In genomic region chr7:50633147-50633546, GRCm38 (mm10) we compare ENCODE assay signal across 25 mouse cellular contexts. TPM values are rescaled to one million over a fixed set of nuclear protein-coding genes. Genes with fewer than 3 reads are reported as not detected.
DNase-seq lines count a peak whose midpoint lies in the region; ATAC-seq and TF ChIP-seq lines count a peak whose summit lies in the region.
"Had no signal": no experiment of that assay in that cellular context is flagged by ENCODE, and none has a peak within 500 bp of the region (broad histone marks: within the 10 kb centered on the region; RNA-seq: fewer than 3 reads in every experiment).

No protein-coding gene starts in this region.

- H3K27ac ChIP-seq in midbrain, embryonic 11.5 days (ENCODE audit: low read depth, low read length), result no peak overlapping the region
- H3K27ac ChIP-seq in midbrain, postnatal 0 days (ENCODE audit: low read depth, low read length), result no peak overlapping the region
- no peak overlapping the region for H3K27ac ChIP-seq in stomach, postnatal 0 days (replicated peaks)
- no peak overlapping the region for H3K27ac ChIP-seq in embryonic facial prominence, embryonic 10.5 days (replicated peaks)
- H3K27ac ChIP-seq: embryonic facial prominence, embryonic 12.5 days; forebrain, embryonic 12.5 days had no signal

- H3K9me3 ChIP-seq in midbrain, embryonic 11.5 days (ENCODE audit: control insufficient read depth, low read length), result no peaks in the 10 kb centered on the region
- H3K9me3 ChIP-seq in midbrain, postnatal 0 days (ENCODE audit: low read length), result no peaks in the 10 kb centered on the region
- H3K9me3 ChIP-seq in stomach, postnatal 0 days (ENCODE audit: control insufficient read depth, low read length), result no peaks in the 10 kb centered on the region
- H3K9me3 ChIP-seq in embryonic facial prominence, embryonic 10.5 days, result no peaks in the 10 kb centered on the region
- H3K9me3 ChIP-seq: embryonic facial prominence, embryonic 12.5 days; forebrain, embryonic 12.5 days had no signal

- no peak overlapping the region for H3K4me3 ChIP-seq in midbrain, embryonic 11.5 days (ENCODE audit: low read depth, low read length)
- no peak overlapping the region for H3K4me3 ChIP-seq in midbrain, postnatal 0 days (ENCODE audit: low read depth, low read length)
- H3K4me3 ChIP-seq in stomach, postnatal 0 days (ENCODE audit: low read depth, low read length), result no peak overlapping the region
- H3K4me3 ChIP-seq in embryonic facial prominence, embryonic 10.5 days, result no peak overlapping the region
- H3K4me3 ChIP-seq: embryonic facial prominence, embryonic 12.5 days; forebrain, embryonic 12.5 days had no signal

- no peaks in the 10 kb centered on the region for H3K36me3 ChIP-seq in midbrain, embryonic 11.5 days (ENCODE audit: control insufficient read depth, insufficient read depth, low read length)
- H3K36me3 ChIP-seq in midbrain, postnatal 0 days (ENCODE audit: insufficient read depth, low read length), result no peaks in the 10 kb centered on the region
- H3K36me3 ChIP-seq in stomach, postnatal 0 days (ENCODE audit: control insufficient read depth, insufficient read depth, low read length), result no peaks in the 10 kb centered on the region
- no peaks in the 10 kb centered on the region for H3K36me3 ChIP-seq in embryonic facial prominence, embryonic 10.5 days (replicated peaks)
- H3K36me3 ChIP-seq: embryonic facial prominence, embryonic 12.5 days; forebrain, embryonic 12.5 days had no signal

- no peak for DNase-seq in midbrain, embryonic 11.5 days (ENCODE audit: low spot score, missing footprints)
- no peak for DNase-seq in midbrain, postnatal 0 days (ENCODE audit: low spot score)
- peak; percentile 8 for DNase-seq in R1 (ENCODE audit: low read depth, low spot score)
- DNase-seq in retina, embryonic 14.5 days (ENCODE audit: low spot score), result peak; percentile 8
- DNase-seq in retina, postnatal 7 days (ENCODE audit: low read depth, low spot score), result peak; percentile 6
- DNase-seq in stomach, postnatal 0 days (ENCODE audit: low spot score), result no peak
- DNase-seq in embryonic facial prominence, embryonic 10.5 days (ENCODE audit: low spot score), result no peak
- DNase-seq: adrenal gland, adult 8-10 months; adrenal gland, postnatal 14 days; adrenal gland, postnatal 36 days; cerebellum, adult 11-12 months; cerebellum, adult 2 months; cerebellum, adult 9-10 months; cerebellum, postnatal 10 days; cerebellum, postnatal 25 days; forebrain, postnatal 0 days had no signal

- TF ChIP-seq CTCF in midbrain, postnatal 0 days (IDR thresholded peaks at IDR 0.05), result no peak
- no peak for TF ChIP-seq CTCF in stomach, postnatal 0 days (IDR thresholded peaks at IDR 0.05; ENCODE audit: low read depth)

- H3K9ac ChIP-seq in midbrain, embryonic 11.5 days (ENCODE audit: low read length), result no peak overlapping the region
- H3K9ac ChIP-seq in midbrain, postnatal 0 days (replicated peaks; ENCODE audit: low read length, poor library complexity, severe bottlenecking), result no peak overlapping the region
- no peak overlapping the region for H3K9ac ChIP-seq in stomach, postnatal 0 days (ENCODE audit: low read length)
- H3K9ac ChIP-seq: embryonic facial prominence, embryonic 12.5 days; forebrain, embryonic 12.5 days; forebrain, postnatal 0 days had no signal

- whole genome bisulfite sequencing in midbrain, embryonic 11.5 days, result 44% methylated on average over 2 of the region's 2 CpGs
- WGBS in midbrain, postnatal 0 days, result 42% methylated on average over 2 of the region's 2 CpGs
- 78% methylated on average over 2 of the region's 2 CpGs for WGBS in stomach, postnatal 0 days
- 75% methylated on average over 2 of the region's 2 CpGs for WGBS in embryonic facial prominence, embryonic 10.5 days

- no peaks in the 10 kb centered on the region for H3K4me1 ChIP-seq in midbrain, embryonic 11.5 days (ENCODE audit: control insufficient read depth, insufficient read depth, low read length)
- H3K4me1 ChIP-seq in midbrain, postnatal 0 days (ENCODE audit: insufficient read depth, low read length), result no peaks in the 10 kb centered on the region
- no peaks in the 10 kb centered on the region for H3K4me1 ChIP-seq in stomach, postnatal 0 days (replicated peaks; ENCODE audit: control insufficient read depth, insufficient read depth)
- H3K4me1 ChIP-seq in embryonic facial prominence, embryonic 10.5 days, result no peaks in the 10 kb centered on the region
- H3K4me1 ChIP-seq: embryonic facial prominence, embryonic 12.5 days; forebrain, embryonic 12.5 days had no signal

- no peak for TF ChIP-seq EP300 in stomach, postnatal 0 days (optimal IDR thresholded peaks at IDR 0.05)

- H3K27me3 ChIP-seq in midbrain, embryonic 11.5 days (ENCODE audit: control insufficient read depth, insufficient read depth, low read length), result no peaks in the 10 kb centered on the region
- H3K27me3 ChIP-seq in midbrain, postnatal 0 days (ENCODE audit: insufficient read depth, low read length), result no peaks in the 10 kb centered on the region
- no peaks in the 10 kb centered on the region for H3K27me3 ChIP-seq in stomach, postnatal 0 days (ENCODE audit: control insufficient read depth, insufficient read depth, low read length)
- no peaks in the 10 kb centered on the region for H3K27me3 ChIP-seq in embryonic facial prominence, embryonic 10.5 days (replicated peaks; ENCODE audit: low read depth, poor library complexity, severe bottlenecking)
- H3K27me3 ChIP-seq: embryonic facial prominence, embryonic 12.5 days; forebrain, embryonic 12.5 days had no signal

- H3K4me2 ChIP-seq in midbrain, embryonic 11.5 days, result no peak overlapping the region
- no peak overlapping the region for H3K4me2 ChIP-seq in midbrain, postnatal 0 days (ENCODE audit: low read depth, low read length, poor library complexity, severe bottlenecking)
- no peak overlapping the region for H3K4me2 ChIP-seq in stomach, postnatal 0 days (replicated peaks; ENCODE audit: low read depth)
- H3K4me2 ChIP-seq: embryonic facial prominence, embryonic 12.5 days; forebrain, embryonic 12.5 days had no signal

- peak; percentile 83 for ATAC-seq in midbrain, embryonic 11.5 days (ENCODE audit: low FRiP score)
- ATAC-seq in midbrain, postnatal 0 days (ENCODE audit: low FRiP score), result no peak
- ATAC-seq in stomach, postnatal 0 days (ENCODE audit: low FRiP score, low TSS enrichment), result no peak
- ATAC-seq: activated CD4-positive, CD25-positive, alpha-beta regulatory T cell, adult 4 months; forebrain, embryonic 14.5 days; forebrain, postnatal 0 days had no signal

RNA-seq across cellular contexts. Expression of gene 4933405O20Rik, which starts 34.2 kb away (rescaled TPM):
- not detected in 2 replicates for polyA plus RNA-seq in midbrain, embryonic 11.5 days (2014; fragmentation: Nextera tagmentation; extraction: Ambion mirVana)
- total RNA-seq in midbrain, postnatal 0 days (2014; rRNA removed), result 0.19 TPM in 1 of 2 replicates, not detected in the other
- not detected in 2 replicates for polyA plus RNA-seq in midbrain, postnatal 0 days (2015; fragmentation: Nextera tagmentation; extraction: Ambion mirVana)
- not detected in 2 replicates for polyA plus RNA-seq in stomach, postnatal 0 days (2015; fragmentation: Nextera tagmentation; extraction: Ambion mirVana)
- polyA plus RNA-seq in embryonic facial prominence, embryonic 10.5 days (2016; fragmentation: Nextera tagmentation; extraction: Ambion mirVana), result not detected in 2 replicates
- total RNA-seq: adrenal gland, adult 18-20 months; adrenal gland, adult 8-10 months; adrenal gland, postnatal 14 days; adrenal gland, postnatal 36 days; ES-E14; forebrain, postnatal 0 days; MEL had no signal
- polyA plus RNA-seq: activated CD4-positive, CD25-positive, alpha-beta regulatory T cell, adult 4 months; C2C12; embryonic facial prominence, embryonic 12.5 days; embryonic facial prominence, embryonic 14.5 days; forebrain, embryonic 12.5 days; forebrain, embryonic 14.5 days; forebrain, postnatal 0 days had no signal

Comparison
In these comparisons a context has a peak if more than half of its experiments do, and no peak if none do; other contexts are left out.
1. DNase-seq: peak in R1 (single experiment), retina, embryonic 14.5 days (single experiment) and retina, postnatal 7 days (single experiment); none in midbrain, embryonic 11.5 days (single experiment), midbrain, postnatal 0 days (single experiment), stomach, postnatal 0 days (single experiment) and embryonic facial prominence, embryonic 10.5 days (single experiment).